Mouse (Mus musculus) forelimb bud, embryonic 11.5 days (tissue): ENCODE measurements at regions not wholly inside any gene's neighbourhood (a gene's known extent, or its start where the extent isn't known, plus 50 kb on each side); places are given as distances from the start of the nearest gene placed in this dataset.

Source experiments
- DNase-seq: peaks from one replicate; pipeline ENCODE4 v3.0.0-alpha.2; 2012; ENCODE audit warnings: low read depth, low spot score

GRCm38 (mm10) chr14:72942571-72942970, 106.3 kb downstream of the Cysltr2 start:
- no peak for DNase-seq

- DNase-seq = no peak
Measured at GRCm38 (mm10) chr14:72939067-72939393, 109.9 kb downstream of the Cysltr2 start.

- DNase-seq = no peak
Measured at GRCm38 (mm10) chr14:72938382-72939066, 110.4 kb downstream of the Cysltr2 start.

- no peak for DNase-seq
Measured at GRCm38 (mm10) chr14:72933598-72933997, 115.3 kb downstream of the Cysltr2 start.

- no peak for DNase-seq
Measured at GRCm38 (mm10) chr14:72932296-72932695, 116.6 kb downstream of the Cysltr2 start.

GRCm38 (mm10) chr14:72901171-72901926, 147.6 kb downstream of the Cysltr2 start:
- no peak for DNase-seq

- no peak for DNase-seq
Measured at GRCm38 (mm10) chr14:72899630-72900029, 149.3 kb downstream of the Cysltr2 start.

GRCm38 (mm10) chr14:72892316-72892715, 156.6 kb downstream of the Cysltr2 start:
- no peak for DNase-seq

- no peak for DNase-seq
Measured at GRCm38 (mm10) chr14:72889663-72890062, 159.3 kb downstream of the Cysltr2 start.

- DNase-seq = no peak
Measured at GRCm38 (mm10) chr14:72887470-72888071, 161.3 kb downstream of the Cysltr2 start.

GRCm38 (mm10) chr14:72886935-72887369, 162.0 kb downstream of the Cysltr2 start:
- DNase-seq = no peak

GRCm38 (mm10) chr14:72885824-72886223, 163.1 kb downstream of the Cysltr2 start:
- DNase-seq = no peak

GRCm38 (mm10) chr14:72884561-72884960, 164.4 kb downstream of the Cysltr2 start:
- DNase-seq = no peak

- no peak for DNase-seq
Measured at GRCm38 (mm10) chr14:72877132-72877531, 167.3 kb upstream of the Fndc3a start.

GRCm38 (mm10) chr14:72873494-72873893, 163.7 kb upstream of the Fndc3a start:
- DNase-seq = no peak

GRCm38 (mm10) chr14:72869188-72869749, 159.5 kb upstream of the Fndc3a start:
- DNase-seq = peak; percentile 30

- DNase-seq = no peak
Measured at GRCm38 (mm10) chr14:72866896-72867295, 157.1 kb upstream of the Fndc3a start.

- DNase-seq = no peak
Measured at GRCm38 (mm10) chr14:72865531-72865930, 155.7 kb upstream of the Fndc3a start.

GRCm38 (mm10) chr14:72864792-72865191, 155.0 kb upstream of the Fndc3a start:
- no peak for DNase-seq

GRCm38 (mm10) chr14:72864130-72864529, 154.3 kb upstream of the Fndc3a start:
- no peak for DNase-seq

GRCm38 (mm10) chr14:72862806-72863526, 153.2 kb upstream of the Fndc3a start:
- no peak for DNase-seq

GRCm38 (mm10) chr14:72854226-72854625, 144.4 kb upstream of the Fndc3a start:
- DNase-seq = no peak
